Mouse (Mus musculus): ENCODE results near the gene Olfr725. TPM values are rescaled to one million over a fixed set of nuclear protein-coding genes. Genes with fewer than 3 reads are reported as not detected.

Olfr725 gene
- polyA plus RNA-seq (2012; ENCODE audit: insufficient read depth, insufficient read length, missing spikeins), result not detected in 2 replicates

DNA sequence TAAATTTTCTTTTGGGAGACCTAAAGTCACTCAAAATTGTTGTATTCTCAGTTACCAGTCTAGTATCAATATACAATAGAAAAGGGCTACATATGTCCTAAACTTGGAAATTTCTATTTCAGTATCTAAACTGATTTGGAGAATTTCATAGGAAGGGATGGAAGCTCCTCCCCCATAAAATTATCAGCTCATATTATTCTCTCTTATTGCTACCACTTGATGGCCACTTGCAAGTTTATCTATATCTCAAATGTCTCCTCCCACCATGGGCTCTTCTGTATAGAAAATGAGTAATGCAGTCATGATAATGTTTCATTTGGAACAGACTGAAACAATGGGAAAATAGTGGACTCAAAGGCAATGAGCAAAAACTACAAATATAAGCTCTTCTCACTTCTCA lies at the start of gene Olfr725:
TSS of gene Olfr725 (minus strand) at position 101 of the 400 bp plus-strand sequence.
- H3K4me3 ChIP-seq (ENCODE audit: insufficient read depth, low read depth, low read length), result no peak within 1 kb of the TSS
- no peaks in the 10 kb centered on the region for H3K4me1 ChIP-seq (ENCODE audit: control insufficient read depth, insufficient read depth, insufficient read length, low read length)
- no peak within 1 kb of the TSS for H3K27ac ChIP-seq (replicated peaks; ENCODE audit: low read depth, low read length)

DNA sequence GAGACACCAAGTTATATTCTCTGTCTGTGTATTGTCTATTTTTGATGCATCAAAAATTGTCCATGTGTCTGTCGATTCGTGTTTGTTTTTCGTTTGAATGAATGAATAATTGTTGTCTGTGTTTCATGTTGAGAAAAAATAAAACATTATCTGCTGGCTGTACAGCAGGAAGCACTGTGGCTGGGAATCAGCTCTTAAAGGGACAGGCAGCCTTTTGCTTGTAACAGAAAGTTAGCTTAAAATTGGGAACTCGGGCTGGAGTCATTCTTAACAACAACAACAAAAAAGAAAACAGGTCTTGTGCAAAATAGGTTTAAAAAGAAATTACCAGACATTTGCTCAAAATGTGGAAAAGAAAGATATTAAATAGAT lies 22.5 kb upstream of the Olfr725 start:
- no peak overlapping the region for H3K27ac ChIP-seq (replicated peaks; ENCODE audit: low read depth, low read length)
- H3K4me3 ChIP-seq (ENCODE audit: insufficient read depth, low read depth, low read length), result peak overlapping the region; percentile 79
- no peaks in the 10 kb centered on the region for H3K4me1 ChIP-seq (ENCODE audit: control insufficient read depth, insufficient read depth, insufficient read length, low read length)

DNA sequence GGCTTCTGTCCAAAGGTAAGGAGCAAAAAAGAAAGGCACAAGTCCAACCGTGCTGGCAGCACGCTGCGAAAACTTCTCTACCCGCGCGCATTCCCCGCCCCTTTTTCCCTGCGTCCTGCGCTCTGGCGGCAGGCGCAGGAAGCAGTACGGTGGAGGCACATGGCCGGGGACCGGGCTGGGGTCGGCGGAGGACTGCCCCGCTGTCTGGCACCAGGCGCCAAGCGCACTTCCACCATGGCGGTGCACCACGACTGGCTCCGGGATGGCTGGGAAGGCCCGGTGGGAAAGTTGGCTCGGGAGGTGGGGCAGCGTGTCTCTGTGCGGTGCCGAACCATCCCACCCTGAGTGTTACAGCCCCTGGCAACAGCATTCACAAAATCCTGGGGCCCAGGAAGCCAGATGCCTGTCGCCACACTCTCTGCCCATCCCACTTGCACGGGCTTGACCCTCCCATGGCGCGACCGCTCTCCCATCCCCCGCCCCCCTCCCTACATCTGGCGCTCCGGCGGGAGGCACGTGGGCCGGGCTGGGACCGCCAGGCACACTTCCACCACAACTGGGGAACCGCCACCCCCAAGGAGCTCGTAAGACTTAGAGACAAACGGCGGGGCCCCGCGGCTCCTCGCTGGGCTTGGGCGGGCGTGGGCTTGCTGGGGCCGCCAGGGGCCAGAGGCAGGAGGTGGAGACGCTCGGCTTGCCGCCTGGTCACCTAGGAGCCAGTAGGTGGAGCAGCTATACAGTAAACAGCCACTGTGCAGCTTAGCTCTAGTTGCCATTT lies 22.0 kb upstream of the Olfr725 start:
- no peak overlapping the region for H3K27ac ChIP-seq (replicated peaks; ENCODE audit: low read depth, low read length)
- H3K4me1 ChIP-seq (ENCODE audit: control insufficient read depth, insufficient read depth, insufficient read length, low read length), result no peaks in the 10 kb centered on the region
- H3K4me3 ChIP-seq (ENCODE audit: insufficient read depth, low read depth, low read length), result peak overlapping the region; percentile 79

DNA sequence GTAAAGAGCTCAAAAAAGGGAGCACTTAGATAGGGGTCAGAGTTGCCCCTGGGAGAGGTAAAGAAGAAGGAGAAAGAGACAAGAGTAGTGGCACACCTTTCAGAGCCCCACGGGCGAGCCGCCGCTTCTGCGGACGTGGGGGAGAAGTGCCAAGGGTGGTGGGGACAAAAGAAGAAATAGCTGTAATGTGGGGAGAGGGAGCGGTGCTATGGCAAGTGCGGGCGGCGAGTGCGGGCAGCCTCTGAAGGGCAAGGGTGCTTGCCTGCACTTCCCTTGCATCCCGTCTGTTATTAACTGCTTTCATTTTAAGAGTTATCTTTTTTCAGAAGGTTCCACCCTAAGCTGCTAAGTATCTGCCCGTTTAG lies 21.4 kb upstream of the Olfr725 start:
- Histone ChIP-seq H3K27ac (replicated peaks; ENCODE audit: low read depth, low read length) (no peak overlapping the region), H3K4me1 (ENCODE audit: control insufficient read depth, insufficient read depth, insufficient read length, low read length) (no peaks in the 10 kb centered on the region), H3K4me3 (ENCODE audit: insufficient read depth, low read depth, low read length) (peak overlapping the region; percentile 79)

DNA sequence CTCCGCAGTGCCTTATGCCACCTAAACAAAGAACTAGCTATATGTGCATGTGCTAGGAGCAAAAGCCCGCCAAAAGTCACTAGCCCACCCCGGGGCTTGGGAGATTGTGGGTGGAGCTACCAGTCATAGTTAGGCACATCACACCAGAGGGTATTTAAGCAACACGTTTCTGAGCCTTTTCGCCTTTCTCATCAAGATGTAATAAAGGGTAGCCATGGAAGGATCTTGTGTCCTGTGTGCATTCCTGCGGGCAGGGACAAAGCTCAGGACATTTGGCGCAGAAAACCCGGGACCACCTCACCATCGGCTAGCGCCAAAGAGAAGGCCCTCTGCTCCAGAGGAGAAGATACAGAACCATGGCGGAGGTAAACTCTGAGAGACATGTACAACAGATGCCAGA lies 21.0 kb upstream of the Olfr725 start:
- Histone ChIP-seq H3K4me1 (ENCODE audit: control insufficient read depth, insufficient read depth, insufficient read length, low read length) (no peaks in the 10 kb centered on the region), H3K4me3 (ENCODE audit: insufficient read depth, low read depth, low read length) (peak overlapping the region; percentile 79; the same call in 1 of the 2 replicates), H3K27ac (replicated peaks; ENCODE audit: low read depth, low read length) (no peak overlapping the region)

DNA sequence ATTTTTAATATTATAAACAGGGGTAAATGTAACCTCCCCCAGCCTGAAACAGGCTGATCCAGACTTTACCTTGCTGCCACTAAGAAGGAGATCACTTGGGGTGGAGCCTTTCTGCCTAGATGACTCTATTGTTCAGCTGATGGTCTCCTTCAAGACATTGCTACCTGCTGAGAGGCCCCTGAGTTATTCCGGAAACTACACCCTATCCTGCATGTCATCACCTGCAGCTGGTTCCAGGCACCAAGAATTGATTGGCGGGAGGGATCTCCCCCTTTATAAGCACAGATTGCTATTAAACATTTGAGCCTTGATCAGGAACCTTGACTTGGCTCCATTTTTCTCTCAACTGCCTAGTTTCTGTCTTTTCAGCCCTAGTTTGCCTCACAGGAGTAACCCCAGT lies 8.1 kb downstream of the Olfr725 start:
- Histone ChIP-seq H3K27ac (replicated peaks; ENCODE audit: low read depth, low read length) (no peak overlapping the region), H3K4me1 (ENCODE audit: control insufficient read depth, insufficient read depth, insufficient read length, low read length) (no peaks in the 10 kb centered on the region), H3K4me3 (ENCODE audit: insufficient read depth, low read depth, low read length) (no peak overlapping the region)

DNA sequence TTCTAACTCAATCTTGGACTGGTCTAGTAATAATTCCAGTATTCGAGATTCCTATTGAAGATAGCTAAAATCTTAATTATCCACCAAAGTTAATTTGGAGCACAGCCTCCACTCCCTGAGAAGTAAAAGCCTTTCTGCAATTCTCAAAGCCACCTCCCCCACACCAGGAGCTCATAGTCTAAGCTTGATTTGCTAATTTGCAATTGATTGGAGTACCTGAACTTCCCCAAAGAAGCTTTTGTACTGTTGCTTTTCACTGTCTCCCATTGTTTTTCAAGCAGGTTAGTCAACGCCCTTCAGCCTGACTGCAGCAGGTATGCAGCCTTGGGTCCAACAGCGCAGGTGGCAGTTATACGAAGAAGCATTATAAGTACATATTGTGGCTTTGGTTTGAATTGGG lies 8.8 kb downstream of the Olfr725 start:
- no peak overlapping the region for H3K4me3 ChIP-seq (ENCODE audit: insufficient read depth, low read depth, low read length)
- H3K4me1 ChIP-seq (ENCODE audit: control insufficient read depth, insufficient read depth, insufficient read length, low read length), result no peaks in the 10 kb centered on the region
- no peak overlapping the region for H3K27ac ChIP-seq (replicated peaks; ENCODE audit: low read depth, low read length)

DNA sequence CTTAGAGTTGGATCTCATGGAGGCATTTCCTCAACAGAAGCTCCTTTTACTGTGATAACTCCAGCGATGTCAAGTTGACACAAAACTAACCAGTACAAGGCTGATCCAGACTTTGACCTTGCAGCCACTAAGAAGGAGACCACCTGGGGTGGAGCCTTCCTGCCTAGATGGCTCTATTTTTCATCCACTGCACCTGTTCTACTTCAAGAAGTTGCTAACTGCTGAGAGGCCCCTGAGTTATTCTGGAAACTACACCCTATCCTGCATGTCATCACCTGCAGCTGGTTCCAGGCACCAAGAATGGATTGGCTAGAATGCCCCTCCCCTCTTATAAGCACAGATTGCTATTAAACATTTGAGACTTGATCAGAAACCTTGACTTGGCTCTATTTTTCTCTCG lies 13.8 kb downstream of the Olfr725 start:
- Histone ChIP-seq H3K4me3 (ENCODE audit: insufficient read depth, low read depth, low read length) (no peak overlapping the region), H3K4me1 (ENCODE audit: control insufficient read depth, insufficient read depth, insufficient read length, low read length) (no peaks in the 10 kb centered on the region), H3K27ac (replicated peaks; ENCODE audit: low read depth, low read length) (no peak overlapping the region)

Other genes with a start within 250 kb of the Olfr725 start
- gene Olfr722, start 138.4 kb downstream of the Olfr725 start, polyA plus RNA-seq (2012; ENCODE audit: insufficient read depth, insufficient read length, missing spikeins), result not detected in 2 replicates
- not detected in 2 replicates for gene Olfr723, start 108.6 kb downstream of the Olfr725 start, polyA plus RNA-seq (2012; ENCODE audit: insufficient read depth, insufficient read length, missing spikeins)
- gene Olfr724, start 77.1 kb downstream of the Olfr725 start, polyA plus RNA-seq (2012; ENCODE audit: insufficient read depth, insufficient read length, missing spikeins), result not detected in 2 replicates
- not detected in 2 replicates for gene Olfr726, start 50.6 kb upstream of the Olfr725 start, polyA plus RNA-seq (2012; ENCODE audit: insufficient read depth, insufficient read length, missing spikeins)
- not detected in 2 replicates for gene Olfr727, start 82.8 kb upstream of the Olfr725 start, polyA plus RNA-seq (2012; ENCODE audit: insufficient read depth, insufficient read length, missing spikeins)
- not detected in 2 replicates for gene Olfr728, start 102.3 kb upstream of the Olfr725 start, polyA plus RNA-seq (2012; ENCODE audit: insufficient read depth, insufficient read length, missing spikeins)
- gene Olfr729, start 112.5 kb upstream of the Olfr725 start, polyA plus RNA-seq (2012; ENCODE audit: insufficient read depth, insufficient read length, missing spikeins), result not detected in 2 replicates
- gene Olfr730, start 147.8 kb upstream of the Olfr725 start, polyA plus RNA-seq (2012; ENCODE audit: insufficient read depth, insufficient read length, missing spikeins), result not detected in 2 replicates
- gene Olfr731, start 201.5 kb upstream of the Olfr725 start, polyA plus RNA-seq (2012; ENCODE audit: insufficient read depth, insufficient read length, missing spikeins), result not detected in 2 replicates
- gene Olfr732, start 243.8 kb upstream of the Olfr725 start, polyA plus RNA-seq (2012; ENCODE audit: insufficient read depth, insufficient read length, missing spikeins), result not detected in 2 replicates

Data from brown adipose tissue, adult 24 weeks (tissue).